Mouse (Mus musculus) ES-CJ7 (cell line): ENCODE results near the gene Uqcr11.

Experiments used
- DNase-seq: peaks from one replicate; pipeline ENCODE4 v3.0.0; 2011; ENCODE audit warnings: low read depth, low spot score

Gene Uqcr11

GRCm38 (mm10) chr10:80399191-80399972 lies 7.2 kb downstream of the Uqcr11 start, which contains the start of gene Mbd3:
Mbd3 (minus strand) TSS chr10:80399550.
- peak; percentile 100 for DNase-seq

DNA sequence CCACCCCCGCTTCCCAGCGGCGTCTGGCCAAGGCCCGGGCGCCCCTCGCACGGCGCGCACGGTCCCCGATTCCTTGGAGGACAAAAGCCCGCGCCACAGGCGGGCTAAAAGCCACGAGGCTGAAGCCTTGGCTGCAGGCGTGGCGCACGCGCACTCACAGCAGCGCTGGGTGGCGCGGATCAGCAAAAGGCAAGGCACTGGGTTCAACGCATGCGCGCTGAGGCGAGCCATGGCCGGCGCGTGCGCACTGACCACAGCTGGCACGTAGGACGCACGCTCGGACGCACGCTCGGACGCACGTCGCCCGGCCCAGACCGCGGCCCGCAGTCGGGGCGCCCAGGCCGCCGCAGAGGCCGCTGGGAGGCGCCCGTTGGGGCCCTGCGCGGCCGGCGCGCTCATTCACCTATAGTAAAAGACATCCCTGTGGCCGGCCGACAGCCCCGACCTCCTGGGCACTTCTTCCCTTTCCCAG lies 7.9 kb downstream of the Uqcr11 start:
- peak; percentile 99 for DNase-seq

DNA sequence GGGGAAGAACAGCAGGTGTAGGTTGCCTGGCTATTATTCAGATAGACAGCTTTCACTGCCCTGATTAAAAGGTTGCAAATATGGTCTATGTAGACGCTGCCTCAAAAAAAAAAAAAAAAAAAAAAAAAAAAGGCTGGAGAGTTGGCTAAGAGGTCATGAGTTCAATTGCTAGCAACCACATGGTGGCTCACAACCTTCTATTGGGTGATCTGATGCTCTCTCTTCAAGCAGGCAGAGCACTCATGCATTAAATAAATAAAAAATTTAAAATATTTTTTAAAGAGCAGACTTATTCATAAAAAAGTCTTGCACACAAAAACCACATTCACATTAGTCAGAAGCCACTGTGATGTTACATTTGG lies 8.5 kb downstream of the Uqcr11 start:
- DNase-seq, result no peak

- DNase-seq, result no peak
Observed at GRCm38 (mm10) chr10:80397524-80398173, 9.0 kb downstream of the Uqcr11 start.

DNA sequence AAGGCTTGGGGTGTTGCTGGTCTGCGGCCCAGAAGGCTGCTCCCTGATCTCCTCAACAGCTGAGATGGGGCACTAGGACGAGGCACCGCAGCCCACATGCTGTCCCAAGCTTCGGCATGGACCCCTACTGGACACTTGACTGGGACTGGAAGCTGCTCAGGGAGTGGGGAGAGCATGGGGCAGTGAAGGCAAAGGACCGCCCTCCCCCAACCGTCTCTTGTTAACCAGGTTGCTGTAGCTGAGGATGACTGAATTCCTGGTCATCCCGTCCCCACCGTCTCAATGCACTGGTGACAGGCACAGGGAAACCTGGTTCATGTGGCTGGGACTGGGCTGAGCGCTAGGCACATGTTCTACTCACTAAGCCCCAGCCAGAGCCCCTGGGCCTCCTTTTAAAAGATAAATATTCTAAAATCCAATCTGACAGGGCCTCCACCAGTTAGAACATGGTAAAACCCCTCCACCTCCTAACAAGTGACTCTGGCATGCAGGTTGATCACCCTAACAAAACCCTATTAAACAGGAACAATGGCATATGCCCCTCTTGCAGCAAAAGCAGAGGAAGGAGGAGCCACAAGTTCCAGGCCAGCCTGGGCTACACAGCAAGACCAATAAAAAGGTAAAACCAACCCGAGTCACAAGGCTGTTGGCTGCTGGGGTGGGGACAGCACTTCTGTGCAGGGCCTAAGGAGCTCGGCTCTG lies 9.7 kb downstream of the Uqcr11 start:
- peak; percentile 61 for DNase-seq

DNA sequence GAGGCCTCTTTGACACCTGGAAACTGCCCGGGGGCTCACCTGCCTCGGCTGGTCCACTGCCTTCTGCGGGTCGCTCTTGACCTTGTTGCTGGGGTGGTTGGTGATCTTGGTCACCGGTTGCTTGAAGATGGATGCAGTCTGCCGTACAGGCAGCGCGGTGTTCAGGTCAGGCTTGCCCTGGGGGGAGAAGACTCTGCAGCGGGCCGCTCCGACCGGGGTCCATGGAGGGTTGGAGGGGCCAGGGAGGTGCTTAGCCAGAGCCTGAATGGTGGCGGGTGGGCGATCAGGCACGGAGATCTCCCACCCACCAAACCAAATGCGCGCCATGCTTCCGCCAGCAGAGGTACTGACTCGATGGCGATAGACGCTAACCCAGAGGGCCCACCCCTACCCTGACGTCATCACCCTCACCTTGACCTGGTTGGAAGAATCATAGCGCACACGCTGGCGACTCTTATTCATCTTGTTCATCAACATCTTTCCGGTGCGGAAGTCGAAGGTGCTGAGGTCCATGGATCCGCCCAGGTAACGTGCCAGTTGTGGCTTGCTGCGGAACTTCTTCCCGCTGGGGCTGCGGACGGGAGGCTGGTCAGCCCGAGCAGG lies 11.5 kb downstream of the Uqcr11 start:
- peak; percentile 87 for DNase-seq

- DNase-seq, result no peak
Observed at GRCm38 (mm10) chr10:80392687-80393086, 13.9 kb downstream of the Uqcr11 start.

DNA sequence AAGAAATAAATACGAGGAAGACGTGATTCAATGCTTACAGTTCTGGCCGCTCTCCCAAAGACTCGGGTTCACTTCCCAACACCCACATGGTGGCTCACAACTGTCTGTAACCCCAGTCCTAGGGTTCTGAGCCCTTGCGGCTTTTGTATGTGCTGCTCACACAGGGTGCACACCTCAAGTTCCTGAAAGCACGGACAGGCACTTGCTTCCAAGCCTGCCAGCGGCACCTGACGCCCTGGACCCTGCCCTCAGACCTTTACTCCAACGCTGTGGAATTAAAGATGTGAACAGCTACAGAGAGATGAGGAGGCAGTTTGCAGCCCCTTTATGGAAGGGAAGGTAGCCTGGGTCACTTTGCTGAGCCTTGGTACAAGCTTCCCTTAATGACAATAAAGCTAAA lies 15.9 kb downstream of the Uqcr11 start:
- DNase-seq, result no peak

DNA sequence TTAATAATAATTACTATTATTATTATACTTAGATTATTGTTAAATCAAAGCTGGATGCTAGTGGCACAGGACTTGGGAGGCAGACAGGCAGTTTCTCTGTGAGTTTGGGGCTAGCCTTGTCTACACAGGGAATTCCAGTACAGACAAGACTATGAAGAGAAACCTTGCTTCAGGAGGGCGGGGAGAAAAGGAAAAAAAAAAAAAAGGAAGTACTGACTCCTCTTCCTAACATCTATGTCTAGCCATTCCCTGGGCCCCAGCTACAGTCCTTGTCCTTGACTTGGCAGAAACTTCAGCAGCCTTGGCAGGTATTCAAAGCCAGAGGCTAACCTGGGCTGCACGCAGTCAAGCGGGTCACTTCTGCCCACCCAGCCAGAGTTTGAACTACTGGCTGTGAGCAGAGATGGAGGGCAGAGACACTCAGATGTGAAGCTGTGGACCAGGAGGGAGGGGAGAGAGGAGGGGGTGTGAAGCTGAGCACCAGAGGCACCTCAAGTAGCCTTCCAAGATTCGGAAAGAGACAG lies 17.4 kb downstream of the Uqcr11 start:
- no peak for DNase-seq

- DNase-seq, result no peak
Observed at GRCm38 (mm10) chr10:80388731-80389130, 17.9 kb downstream of the Uqcr11 start.

- peak; percentile 86 for DNase-seq
Observed at GRCm38 (mm10) chr10:80387522-80387959, 19.1 kb downstream of the Uqcr11 start, which contains the start of gene Mex3d. Mex3d (minus strand) TSS chr10:80387659.

DNA sequence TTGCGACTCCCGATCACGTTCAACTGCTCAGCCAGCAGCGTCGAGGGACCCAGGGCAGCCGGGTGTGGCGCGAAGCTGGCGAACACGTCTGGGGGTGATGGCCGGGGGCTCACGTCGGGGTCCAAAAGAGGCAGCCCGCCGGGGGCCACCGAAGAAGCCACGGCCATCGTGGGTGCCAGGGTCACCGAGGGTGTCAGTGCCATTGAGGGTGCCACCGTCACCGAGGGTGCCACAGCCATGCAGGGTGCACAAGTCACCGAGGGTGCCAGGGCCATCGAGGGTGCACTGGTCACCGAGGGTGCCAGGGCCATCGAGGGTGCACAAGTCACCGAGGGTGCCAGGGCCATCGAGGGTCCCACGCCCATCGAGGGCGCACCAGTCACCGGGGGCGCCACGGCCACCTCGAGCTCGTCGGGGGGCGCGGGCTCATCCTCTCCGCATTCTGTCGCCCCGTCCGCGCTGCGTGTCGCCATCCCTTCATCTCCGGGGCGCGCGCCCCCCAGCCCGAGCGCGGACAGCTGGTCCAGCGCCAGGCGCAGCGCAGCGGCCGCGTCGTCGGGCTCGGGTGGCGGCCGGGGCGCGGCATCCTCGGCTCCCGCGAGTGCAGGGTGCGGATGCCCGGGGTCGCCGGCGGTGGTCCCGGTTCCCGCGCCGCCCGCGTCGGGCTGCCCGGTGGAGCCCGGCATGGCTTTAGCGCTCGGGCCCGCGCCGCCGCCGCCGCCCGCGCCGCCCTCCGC lies 19.7 kb downstream of the Uqcr11 start:
- no peak for DNase-seq

DNA sequence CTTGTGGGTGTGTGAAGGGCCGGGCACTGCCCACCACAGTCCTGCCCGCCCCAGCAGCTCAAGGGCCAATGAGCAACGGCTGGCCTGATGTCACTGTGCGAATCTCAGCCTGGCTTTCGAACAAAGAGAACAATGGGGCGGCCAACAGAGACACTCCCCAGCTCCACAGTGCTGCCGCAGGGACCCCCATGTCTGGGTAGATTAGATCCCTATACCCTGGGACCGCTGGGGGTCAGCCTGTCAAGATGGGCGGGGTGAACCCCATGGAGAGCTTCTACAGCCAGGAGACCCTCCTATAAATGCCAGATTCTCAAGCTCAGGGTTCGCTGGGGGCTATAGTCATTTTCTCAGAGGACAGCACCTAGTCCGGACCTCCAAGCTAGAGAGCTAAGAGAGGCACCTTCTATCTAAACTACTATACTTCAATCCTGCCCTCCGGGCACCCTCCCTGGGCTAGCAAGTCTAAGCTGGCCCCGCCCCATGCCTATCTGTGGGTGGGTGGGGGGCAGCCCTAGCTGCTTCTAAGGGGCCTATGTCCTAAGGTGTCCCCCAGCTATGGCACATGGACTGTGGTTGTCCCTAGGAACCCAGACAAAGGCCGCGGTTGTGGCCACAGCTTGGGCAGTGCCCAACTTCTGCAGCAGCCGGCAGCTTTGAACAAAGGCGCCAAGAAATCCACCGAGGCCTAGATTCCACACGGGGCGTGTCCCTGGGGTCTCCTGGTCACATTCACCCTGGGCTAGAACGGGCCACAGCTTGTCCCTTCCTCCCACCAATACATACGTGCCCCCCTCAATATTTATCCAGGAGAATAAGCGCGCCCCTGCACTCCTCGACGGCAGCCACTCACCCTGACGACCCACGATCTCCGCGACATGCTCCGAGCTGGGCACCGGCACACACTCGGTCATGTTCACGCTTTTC lies 20.6 kb downstream of the Uqcr11 start:
- no peak for DNase-seq

- no peak for DNase-seq
Observed at GRCm38 (mm10) chr10:80385310-80385709, 21.3 kb downstream of the Uqcr11 start.

DNA sequence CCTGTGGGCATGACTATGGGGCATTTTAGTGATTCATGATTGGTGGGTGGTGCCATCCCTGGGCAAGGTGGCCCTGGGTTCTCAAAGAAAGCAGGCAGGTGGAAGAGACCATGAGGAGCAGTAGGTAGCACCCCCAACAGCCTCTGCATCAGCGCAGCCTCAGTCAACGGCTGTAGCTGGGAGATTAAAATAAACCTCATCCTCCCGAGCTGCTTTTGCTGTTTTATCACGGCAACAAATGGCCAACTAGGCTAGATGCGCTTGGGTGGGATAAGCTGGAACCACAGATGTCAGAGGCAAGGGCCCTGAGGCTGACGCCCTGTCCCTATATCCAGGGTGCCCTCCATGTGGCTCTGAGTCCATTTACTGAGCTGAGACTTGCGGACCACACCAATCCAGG lies 21.9 kb downstream of the Uqcr11 start:
- DNase-seq, result no peak

DNA sequence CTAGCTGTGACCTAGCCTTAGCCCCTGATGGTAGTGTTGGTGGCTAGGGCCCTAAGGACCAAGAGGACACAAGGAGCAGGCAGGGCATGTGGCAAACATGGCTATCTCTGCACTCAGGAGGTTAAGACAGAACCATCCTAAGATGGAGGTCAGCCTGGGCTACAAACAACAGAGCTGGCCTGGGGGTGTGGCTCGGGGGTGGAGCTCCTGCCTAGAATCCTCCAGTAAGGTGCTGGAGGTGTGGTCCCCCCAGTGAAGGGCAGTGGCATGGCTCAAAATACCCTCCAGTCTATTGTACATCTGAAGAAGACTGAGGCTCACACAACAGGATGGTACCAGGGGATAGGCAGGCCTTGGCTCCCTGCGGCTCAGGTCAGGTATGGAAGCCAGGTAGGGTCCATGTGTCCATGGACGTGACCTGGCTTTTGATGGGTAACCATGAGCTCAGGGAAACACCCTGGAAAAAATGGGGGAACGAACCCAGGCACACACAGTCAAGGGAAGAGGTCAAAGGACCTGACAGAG lies 22.5 kb downstream of the Uqcr11 start:
- DNase-seq, result no peak

- DNase-seq, result no peak
Observed at GRCm38 (mm10) chr10:80383431-80383830, 23.2 kb downstream of the Uqcr11 start.

GRCm38 (mm10) chr10:80382641-80383365 lies 23.8 kb downstream of the Uqcr11 start:
- DNase-seq, result no peak

DNA sequence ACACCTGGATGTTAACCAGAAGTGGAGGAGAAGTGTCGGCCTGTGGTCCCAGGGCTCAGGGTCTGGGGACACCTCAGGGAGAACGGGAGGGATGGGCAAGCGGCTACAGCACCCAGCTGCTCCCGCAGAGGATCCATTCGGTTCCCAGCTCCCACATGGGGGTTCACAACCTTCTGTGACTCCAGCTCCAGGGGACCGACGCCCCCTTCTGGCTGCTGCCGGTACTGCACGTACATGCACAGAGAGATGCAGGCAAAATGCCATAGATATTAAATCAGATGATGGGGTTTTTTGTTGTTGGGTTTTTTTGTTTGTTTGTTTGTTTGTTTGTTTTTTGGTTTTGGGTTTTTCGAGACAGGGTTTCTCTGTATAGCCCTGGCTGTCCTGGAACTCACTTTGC lies 28.9 kb downstream of the Uqcr11 start:
- DNase-seq, result no peak
